Mouse (Mus musculus) urinary bladder, postnatal 10 days (tissue): ENCODE data around the gene Gda.

Experiments
- DNase-seq: peaks from one replicate; pipeline ENCODE4 v3.0.0; 2022; ENCODE audit warnings: low spot score

The Gda gene

DNA sequence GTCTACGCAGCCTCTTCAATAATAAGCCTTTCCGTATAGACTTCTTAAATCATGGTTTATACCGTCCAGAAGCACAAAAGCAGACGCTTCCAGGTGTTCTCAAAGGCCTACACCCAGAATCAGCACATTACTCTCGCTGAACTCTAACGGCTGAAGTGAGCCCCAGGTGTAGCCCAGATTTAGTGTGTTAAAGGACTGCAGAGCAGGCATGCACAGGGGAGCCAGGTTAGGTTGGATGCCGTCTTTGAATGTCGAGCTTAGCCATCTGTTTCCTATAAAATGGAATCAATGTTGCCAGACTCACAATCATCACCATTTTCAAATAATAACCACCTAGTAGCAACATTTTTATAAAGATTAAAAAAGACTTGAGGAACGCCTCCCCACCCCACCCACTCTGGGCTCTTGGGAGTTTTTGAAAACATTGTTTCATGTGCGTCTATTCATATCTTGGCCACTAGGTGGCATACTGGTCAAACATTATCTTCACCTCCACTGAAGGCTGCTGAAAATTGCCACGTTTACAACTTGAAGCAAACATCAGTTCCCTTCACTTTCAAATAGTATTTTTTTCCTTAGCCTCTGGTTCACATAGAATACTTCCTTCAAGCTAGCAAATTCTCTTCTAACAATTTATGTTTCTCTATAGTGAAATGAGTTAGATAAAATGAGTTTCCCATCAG lies 100.0 kb downstream of the Gda start:
- DNase-seq = no peak

DNA sequence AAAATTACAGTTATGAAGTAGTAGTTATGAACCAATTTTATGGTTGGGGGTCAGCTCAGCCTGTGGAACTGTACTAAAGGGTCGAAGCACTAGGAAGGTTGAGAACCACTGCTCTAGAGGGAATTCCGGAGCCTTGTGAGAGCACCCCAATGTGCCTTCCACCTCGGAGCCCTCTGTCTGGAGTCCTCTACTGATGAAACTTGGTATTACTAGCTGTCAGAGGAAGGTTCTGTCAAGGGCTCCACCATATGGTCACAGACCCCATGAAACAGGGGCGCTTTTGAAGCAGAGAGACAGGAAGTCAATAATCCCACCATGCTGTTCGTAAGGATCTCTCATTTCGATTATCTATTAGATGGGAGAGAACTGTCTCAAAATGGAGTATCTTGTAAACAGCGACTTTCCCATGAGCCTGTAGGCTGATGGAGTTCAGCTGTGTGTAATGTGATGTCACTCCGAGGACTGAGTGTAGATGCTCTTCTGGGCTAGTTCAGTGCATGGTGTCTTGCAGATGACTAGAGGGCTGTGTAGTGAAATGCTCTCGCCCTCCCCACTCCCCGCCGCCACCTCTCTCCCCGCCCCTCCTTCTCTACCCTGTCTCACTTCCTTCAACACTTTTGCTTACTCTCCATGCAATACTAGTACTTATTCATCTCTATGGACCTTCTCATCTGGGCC lies 100.7 kb downstream of the Gda start:
- no peak for DNase-seq

DNA sequence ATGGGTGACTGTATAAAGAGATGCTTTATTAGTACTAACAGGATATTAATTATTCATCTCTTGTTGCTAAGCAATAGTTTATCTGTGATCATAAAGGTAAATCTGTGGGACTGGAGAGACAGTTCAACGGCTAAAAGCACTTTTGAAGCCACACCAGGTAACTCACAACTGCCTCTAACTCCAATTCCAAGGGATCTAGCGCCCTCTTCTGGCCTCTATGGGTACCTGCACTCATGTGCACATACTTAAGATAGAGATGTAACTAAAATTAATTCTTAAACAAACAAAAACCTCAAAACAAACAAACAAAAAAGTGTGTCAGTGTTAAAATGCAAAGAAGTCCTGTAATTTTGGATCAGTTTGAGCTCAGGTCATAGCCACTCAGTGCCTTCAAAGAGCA lies 101.9 kb downstream of the Gda start:
- no peak for DNase-seq

- no peak for DNase-seq
Observed at GRCm38 (mm10) chr19:21370782-21371181, 102.5 kb downstream of the Gda start.

DNA sequence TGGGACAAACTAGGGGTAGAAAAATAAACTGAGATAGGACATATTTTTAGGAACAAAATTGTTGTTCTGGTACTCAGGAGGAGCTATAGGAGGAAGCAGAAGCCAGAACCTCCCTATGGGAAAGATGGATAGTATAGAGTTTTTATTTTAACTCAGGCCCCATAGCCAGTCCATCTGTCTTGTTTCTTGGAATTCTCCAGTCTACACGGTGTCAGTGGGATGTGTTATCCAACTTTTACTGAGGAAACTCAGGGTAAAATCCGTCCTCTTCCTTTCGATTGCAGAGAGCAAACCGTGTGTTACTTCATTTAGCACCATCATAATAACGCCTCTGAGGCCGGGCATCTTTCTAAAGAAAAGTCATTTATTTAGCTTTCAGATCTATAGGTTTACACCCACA lies 104.1 kb downstream of the Gda start:
- DNase-seq = no peak

GRCm38 (mm10) chr19:21368595-21368994 lies 104.7 kb downstream of the Gda start:
- DNase-seq = no peak

DNA sequence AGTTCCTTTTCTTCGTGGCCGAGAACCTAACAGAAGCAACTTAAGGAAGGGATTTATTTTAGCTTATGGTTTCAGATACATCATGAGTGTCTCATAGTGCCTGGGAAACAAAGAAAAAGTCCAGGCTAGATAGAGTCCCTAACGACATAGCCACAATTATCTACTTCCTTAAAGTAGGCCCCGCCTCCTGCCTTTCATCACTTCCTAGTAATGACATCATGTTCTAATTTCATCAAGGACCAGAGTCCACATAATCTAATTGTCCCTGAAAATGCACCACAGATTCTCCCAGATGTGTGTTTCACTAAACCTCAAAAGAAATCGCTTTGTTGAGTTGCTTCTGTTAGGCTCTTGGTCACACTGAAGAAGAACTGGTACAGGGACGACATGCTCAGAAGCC lies 115.5 kb downstream of the Gda start:
- no peak for DNase-seq

GRCm38 (mm10) chr19:21349634-21350033 lies 123.6 kb downstream of the Gda start:
- no peak for DNase-seq

DNA sequence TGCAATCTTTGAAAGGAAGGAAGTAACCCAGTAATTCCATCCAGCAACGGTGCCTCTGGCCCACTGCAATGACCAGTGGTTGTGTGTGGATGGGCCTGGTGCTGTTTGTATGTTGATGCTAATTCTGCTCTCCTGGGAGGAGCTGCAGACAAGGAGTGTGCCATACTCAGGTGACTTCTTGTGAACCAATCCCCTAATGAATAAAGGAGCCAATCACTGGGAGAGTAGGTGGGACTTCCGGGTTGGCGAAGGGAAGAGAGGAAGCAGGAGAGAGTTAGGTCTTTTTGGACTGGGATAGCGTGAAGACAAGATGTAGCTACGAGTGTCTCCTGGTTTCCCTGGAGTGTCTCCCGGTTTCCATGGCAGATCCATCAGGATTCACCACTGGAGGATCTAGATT lies 126.6 kb downstream of the Gda start:
- DNase-seq = no peak
